ENCODE assay signal across 8 mouse cellular contexts in genomic region chr7:27165007-27165655, GRCm38 (mm10). TPM values are rescaled to one million over a fixed set of nuclear protein-coding genes. Genes with fewer than 3 reads are reported as not detected.
DNase-seq lines count a peak whose midpoint lies in the region; ATAC-seq and TF ChIP-seq lines count a peak whose summit lies in the region.

No protein-coding gene starts in this region.

- TF ChIP-seq RAD21 in CH12.LX (IDR thresholded peaks at IDR 0.05; ENCODE audit: low read depth, low read length): no peak

- peak overlapping the region; percentile 98 for H3K27ac ChIP-seq in CH12.LX (ENCODE audit: insufficient read depth, low read depth)
- H3K27ac ChIP-seq in hindbrain, embryonic 12.5 days: peak overlapping the region; percentile 99
- H3K27ac ChIP-seq in limb, embryonic 15.5 days: no peak overlapping the region
- peak overlapping the region; percentile 99 for H3K27ac ChIP-seq in testis, adult 2 months (ENCODE audit: control insufficient read depth, insufficient read depth, low read depth, low read length)

- ATAC-seq in hindbrain, embryonic 12.5 days (ENCODE audit: low FRiP score): no peak
- ATAC-seq in limb, embryonic 15.5 days (ENCODE audit: insufficient number of reproducible peaks, low FRiP score, low TSS enrichment, low read depth): no peak

- dilution Hi-C loops in CH12.LX (cut with MboI; ENCODE audit: extremely low pct_ligation_motif_present, extremely low pct_unique_long_range_greater_than_20kb, low sequenced_read_pairs): no loop called here

- DNase-seq in gastrocnemius, adult 18-20 months (ENCODE audit: low spot score): peak; percentile 71
- no peak for DNase-seq in gastrocnemius, postnatal 10 days
- no peak for DNase-seq in CH12.LX (ENCODE audit: extremely low read depth)
- DNase-seq in cerebellum, postnatal 25 days: peak; percentile 69 to 78
- DNase-seq in right cerebral cortex, postnatal 36 days (ENCODE audit: low spot score in 2 of 2): no peak

- peaks cover 15 to 59% of the 10 kb centered on the region in 2 experiments for H3K36me3 ChIP-seq in CH12.LX (replicated peaks in 1 of 2; ENCODE audit: control insufficient read depth in 1 of 2, insufficient read depth in 1 of 2, low read length in 1 of 2)
- peaks cover 28% of the 10 kb centered on the region for H3K36me3 ChIP-seq in hindbrain, embryonic 12.5 days
- peaks cover 44% of the 10 kb centered on the region for H3K36me3 ChIP-seq in limb, embryonic 15.5 days
- H3K36me3 ChIP-seq in testis, adult 2 months (ENCODE audit: control insufficient read depth, insufficient read depth, low read length): no peaks in the 10 kb centered on the region; the same call in none of the 2 replicates

- 71% methylated on average over 23 of the region's 23 CpGs for WGBS in hindbrain, embryonic 12.5 days
- 65% methylated on average over 23 of the region's 23 CpGs for WGBS in limb, embryonic 15.5 days

- peaks cover 43 to 63% of the 10 kb centered on the region in 2 experiments for H3K4me1 ChIP-seq in CH12.LX (ENCODE audit: control insufficient read depth in 1 of 2, insufficient read depth in 2 of 2)
- H3K4me1 ChIP-seq in hindbrain, embryonic 12.5 days: peaks cover 65% of the 10 kb centered on the region
- H3K4me1 ChIP-seq in limb, embryonic 15.5 days: peaks cover 62% of the 10 kb centered on the region
- H3K4me1 ChIP-seq in testis, adult 2 months (ENCODE audit: control insufficient read depth, insufficient read depth, low read length): peaks cover 26% of the 10 kb centered on the region

- peak overlapping the region; percentile 77 for H3K4me2 ChIP-seq in CH12.LX (ENCODE audit: insufficient read depth, low read depth, poor library complexity, severe bottlenecking)
- H3K4me2 ChIP-seq in hindbrain, embryonic 12.5 days (replicated peaks): peak overlapping the region; percentile 87
- H3K4me2 ChIP-seq in limb, embryonic 15.5 days: peak overlapping the region; percentile 83

- H3K4me3 ChIP-seq in CH12.LX (replicated peaks in 1 of 3; ENCODE audit: low read depth in 2 of 3, low read length in 2 of 3, poor library complexity in 1 of 3): peak overlapping the region; percentile 86 to 98 (median 92)
- peak overlapping the region; percentile 69 for H3K4me3 ChIP-seq in hindbrain, embryonic 12.5 days
- peak overlapping the region; percentile 77 for H3K4me3 ChIP-seq in limb, embryonic 15.5 days
- H3K4me3 ChIP-seq in testis, adult 2 months (ENCODE audit: control insufficient read depth, low read depth, low read length): peak overlapping the region; percentile 87

- TF ChIP-seq POLR2A in CH12.LX (IDR thresholded peaks at IDR 0.05; ENCODE audit: low read depth, low read length): no peak
- peak; percentile 35 for TF ChIP-seq POLR2A in testis, adult 2 months (IDR thresholded peaks at IDR 0.05; ENCODE audit: control insufficient read depth, low read depth, low read length)

- peak overlapping the region; percentile 90 for H3K9ac ChIP-seq in CH12.LX (ENCODE audit: insufficient read depth, low read depth)
- peak overlapping the region; percentile 91 for H3K9ac ChIP-seq in hindbrain, embryonic 12.5 days
- peak overlapping the region; percentile 74 for H3K9ac ChIP-seq in limb, embryonic 15.5 days

- H3K79me2 ChIP-seq in CH12.LX (replicated peaks; ENCODE audit: control insufficient read depth, extremely low read depth, insufficient read depth, poor library complexity, severe bottlenecking): peaks cover 48% of the 10 kb centered on the region

- H3K9me3 ChIP-seq in CH12.LX (replicated peaks; ENCODE audit: low read length): no peaks in the 10 kb centered on the region
- no peaks in the 10 kb centered on the region for H3K9me3 ChIP-seq in hindbrain, embryonic 12.5 days (replicated peaks)
- no peaks in the 10 kb centered on the region for H3K9me3 ChIP-seq in limb, embryonic 15.5 days

- in situ Hi-C loops in CH12.LX (cut with MboI; ENCODE audit: low pct_ligation_motif_present, low pct_unique_long_range_greater_than_20kb, low sequenced_read_pairs): no loop called here

- no peak for TF ChIP-seq CTCF in CH12.LX (conservative IDR thresholded peaks at IDR 0.05 in 1 of 2, IDR thresholded peaks at IDR 0.05 in 1 of 2; ENCODE audit: low read depth in 2 of 2, low read length in 2 of 2)
- TF ChIP-seq CTCF in testis, adult 2 months (IDR thresholded peaks at IDR 0.05; ENCODE audit: control insufficient read depth, insufficient read depth, insufficient replicate concordance, low read depth, low read length): no peak

- no peaks in the 10 kb centered on the region for H3K27me3 ChIP-seq in CH12.LX (replicated peaks)
- H3K27me3 ChIP-seq in hindbrain, embryonic 12.5 days: no peaks in the 10 kb centered on the region
- no peaks in the 10 kb centered on the region for H3K27me3 ChIP-seq in limb, embryonic 15.5 days
- H3K27me3 ChIP-seq in testis, adult 2 months (ENCODE audit: control insufficient read depth, insufficient read depth, low read length): no peaks in the 10 kb centered on the region

- no peak for TF ChIP-seq EP300 in CH12.LX (IDR thresholded peaks at IDR 0.05; ENCODE audit: low read length)

TF ChIP-seq in CH12.LX, 34 proteins besides CTCF, POLR2A, EP300 and RAD21 (continues in another document):
- TF ChIP-seq ETS1 (conservative IDR thresholded peaks at IDR 0.05; ENCODE audit: low read depth, low read length): no peak
- no peak for TF ChIP-seq MAZ (IDR thresholded peaks at IDR 0.05; ENCODE audit: low read depth, low read length)
- TF ChIP-seq MYC (IDR thresholded peaks at IDR 0.05; ENCODE audit: low read depth, low read length): no peak
- no peak; the same call in 1 of the 2 replicates for TF ChIP-seq UBTF (IDR thresholded peaks at IDR 0.05; ENCODE audit: low read depth, low read length)
- TF ChIP-seq MEF2A (IDR thresholded peaks at IDR 0.05; ENCODE audit: borderline replicate concordance, low read depth, low read length): no peak
- no peak for TF ChIP-seq GABPA (IDR thresholded peaks at IDR 0.05; ENCODE audit: insufficient replicate concordance, low read depth, low read length)
- TF ChIP-seq CHD1 (IDR thresholded peaks at IDR 0.05; ENCODE audit: low read depth, low read length): no peak
- 0 out of 2 replicates have a peak, but pooled peaks have one; percentile 25 for TF ChIP-seq ZMIZ1 (IDR thresholded peaks at IDR 0.05; ENCODE audit: low read depth, low read length)
- no peak for TF ChIP-seq USF2 (conservative IDR thresholded peaks at IDR 0.05; ENCODE audit: low read depth, low read length)
- 0 out of 2 replicates have a peak, but pooled peaks have one; percentile 34 for TF ChIP-seq MXI1 (IDR thresholded peaks at IDR 0.05; ENCODE audit: low read depth, low read length)
- TF ChIP-seq HCFC1 (IDR thresholded peaks at IDR 0.05; ENCODE audit: low read depth, low read length): no peak
- TF ChIP-seq JUND (conservative IDR thresholded peaks at IDR 0.05; ENCODE audit: low read depth, low read length): no peak
- no peak for TF ChIP-seq JUN (IDR thresholded peaks at IDR 0.05; ENCODE audit: insufficient read depth, low read depth, low read length)

RNA-seq across cellular contexts. Expression of gene Egln2, which starts 1.5 kb away (rescaled TPM):
- total RNA-seq in gastrocnemius, adult 18-20 months (2021): 100 to 1,000 TPM; 107 to 108 TPM
- total RNA-seq in gastrocnemius, postnatal 10 days (2021): 10 to 100 TPM; 83.9 to 91.4 TPM
- total RNA-seq in CH12.LX (2012; rRNA removed) (83.3 and 103 TPM in 2 replicates), CH12.LX (2014; rRNA removed) (37.4 and 37.9 TPM in 2 replicates)
- 115 and 132 TPM in 2 replicates for polyA plus RNA-seq in CH12.LX (2012; ENCODE audit: insufficient read length, low read depth)
- polyA plus RNA-seq in hindbrain, embryonic 12.5 days (2016; fragmentation: Nextera tagmentation; extraction: Ambion mirVana): 95.0 and 102 TPM in 2 replicates
- 74.5 and 78.3 TPM in 2 replicates for polyA plus RNA-seq in limb, embryonic 15.5 days (2015; fragmentation: Nextera tagmentation; extraction: Ambion mirVana)
- 622 and 747 TPM in 2 replicates for polyA plus RNA-seq in testis, adult 2 months (2012; rRNA removed)

RNA-seq across cellular contexts. Expression of gene Cyp2t4, which starts 11.6 kb away (rescaled TPM):
- total RNA-seq in gastrocnemius, adult 18-20 months (2021): not detected
- total RNA-seq in gastrocnemius, postnatal 10 days (2021): not detected
- not detected in 2 replicates for total RNA-seq in CH12.LX (2012; rRNA removed)
- not detected in 2 replicates for total RNA-seq in CH12.LX (2014; rRNA removed)
- 0.34 and 0.43 TPM in 2 replicates for polyA plus RNA-seq in CH12.LX (2012; ENCODE audit: insufficient read length, low read depth)
- 0.13 and 0.18 TPM in 2 replicates for polyA plus RNA-seq in hindbrain, embryonic 12.5 days (2016; fragmentation: Nextera tagmentation; extraction: Ambion mirVana)
- polyA plus RNA-seq in limb, embryonic 15.5 days (2015; fragmentation: Nextera tagmentation; extraction: Ambion mirVana): 0.09 TPM in 1 of 2 replicates, not detected in the other
- polyA plus RNA-seq in testis, adult 2 months (2012; rRNA removed): 0.06 TPM in 1 of 2 replicates, not detected in the other

RNA-seq across cellular contexts. Expression of gene Rab4b, which starts 13.6 kb away (rescaled TPM):
- 1 to 10 TPM; 6.0 to 6.1 TPM for total RNA-seq in gastrocnemius, adult 18-20 months (2021)
- total RNA-seq in gastrocnemius, postnatal 10 days (2021): 10 to 100 TPM; 22.7 to 25.2 TPM
- total RNA-seq in CH12.LX (2012; rRNA removed) (31.2 and 39.4 TPM in 2 replicates), CH12.LX (2014; rRNA removed) (22.6 and 26.2 TPM in 2 replicates)
- 69.6 and 85.5 TPM in 2 replicates for polyA plus RNA-seq in CH12.LX (2012; ENCODE audit: insufficient read length, low read depth)
- polyA plus RNA-seq in hindbrain, embryonic 12.5 days (2016; fragmentation: Nextera tagmentation; extraction: Ambion mirVana): 86.6 and 101 TPM in 2 replicates
- 70.5 and 73.3 TPM in 2 replicates for polyA plus RNA-seq in limb, embryonic 15.5 days (2015; fragmentation: Nextera tagmentation; extraction: Ambion mirVana)
- polyA plus RNA-seq in testis, adult 2 months (2012; rRNA removed): 64.5 and 65.1 TPM in 2 replicates

RNA-seq across cellular contexts. Expression of gene Gm21983, which starts 15.8 kb away (rescaled TPM):
- under 1 TPM in 1 of 2 experiments, not detected in 1; 0.21 TPM for total RNA-seq in gastrocnemius, adult 18-20 months (2021)
- not detected for total RNA-seq in gastrocnemius, postnatal 10 days (2021)
- 0.13 TPM in 1 of 2 replicates, not detected in the other for total RNA-seq in CH12.LX (2012; rRNA removed)
- not detected in 2 replicates for total RNA-seq in CH12.LX (2014; rRNA removed)
- 0.81 TPM in 1 of 2 replicates, not detected in the other for polyA plus RNA-seq in CH12.LX (2012; ENCODE audit: insufficient read length, low read depth)
- 0.85 and 1.9 TPM in 2 replicates for polyA plus RNA-seq in hindbrain, embryonic 12.5 days (2016; fragmentation: Nextera tagmentation; extraction: Ambion mirVana)
- polyA plus RNA-seq in limb, embryonic 15.5 days (2015; fragmentation: Nextera tagmentation; extraction: Ambion mirVana): 0.90 and 1.2 TPM in 2 replicates
- not detected in 2 replicates for polyA plus RNA-seq in testis, adult 2 months (2012; rRNA removed)

RNA-seq across cellular contexts. Expression of gene Mia, which starts 15.8 kb away (rescaled TPM):
- not detected for total RNA-seq in gastrocnemius, adult 18-20 months (2021)
- total RNA-seq in gastrocnemius, postnatal 10 days (2021): not detected
- total RNA-seq in CH12.LX (2012; rRNA removed) (1.1 and 1.8 TPM in 2 replicates), CH12.LX (2014; rRNA removed) (0.44 and 0.47 TPM in 2 replicates)
- polyA plus RNA-seq in CH12.LX (2012; ENCODE audit: insufficient read length, low read depth): 2.0 and 2.1 TPM in 2 replicates
- 20.0 and 25.6 TPM in 2 replicates for polyA plus RNA-seq in hindbrain, embryonic 12.5 days (2016; fragmentation: Nextera tagmentation; extraction: Ambion mirVana)
- 127 and 146 TPM in 2 replicates for polyA plus RNA-seq in limb, embryonic 15.5 days (2015; fragmentation: Nextera tagmentation; extraction: Ambion mirVana)
- polyA plus RNA-seq in testis, adult 2 months (2012; rRNA removed): 6.9 and 7.8 TPM in 2 replicates

Comparison
In these comparisons a context has a peak if more than half of its experiments do, and no peak if none do; other contexts are left out.
1. DNase-seq: peak in gastrocnemius, adult 18-20 months (single experiment) and cerebellum, postnatal 25 days (2 of 2); none in gastrocnemius, postnatal 10 days (single experiment), CH12.LX (single experiment) and right cerebral cortex, postnatal 36 days (0 of 2).
2. Peak in every context shown above with its lines, with median percentiles within 50 percentile points of each other: H3K4me2 ChIP-seq, H3K4me3 ChIP-seq and H3K9ac ChIP-seq.